Mouse (Mus musculus): ENCODE measurements around the gene Il11. TPM values are rescaled to one million over a fixed set of nuclear protein-coding genes. Genes with fewer than 3 reads are reported as not detected.
"Not testable (repeated sequence)": the region's sequence is repeated elsewhere in the genome, so short reads cannot be mapped to it uniquely, and the experiment has no call there.

Il11 gene
- 0.21 and 0.32 TPM in 2 replicates for polyA plus RNA-seq (2014; fragmentation: Nextera tagmentation; extraction: Ambion mirVana)

- 81% methylated on average over 2 of the region's 2 CpGs for WGBS
- Histone ChIP-seq H3K4me2 (ENCODE audit: low read length) (no peak within 1 kb of the TSS), H3K27me3 (replicated peaks; ENCODE audit: control insufficient read depth, insufficient read depth, low read length) (peaks cover 10% of the 10 kb centered on the region), H3K9ac (ENCODE audit: low read length) (no peak within 1 kb of the TSS), H3K4me1 (ENCODE audit: control insufficient read depth, insufficient read depth, low read length) (no peaks in the 10 kb centered on the region), H3K36me3 (ENCODE audit: control insufficient read depth, insufficient read depth, low read length) (no peaks in the 10 kb centered on the region), H3K4me3 (ENCODE audit: low read depth, low read length) (no peak within 1 kb of the TSS), H3K9me3 (replicated peaks; ENCODE audit: control insufficient read depth, low read length) (no peaks in the 10 kb centered on the region), H3K27ac (ENCODE audit: low read depth, low read length) (no peak within 1 kb of the TSS)
- ATAC-seq, result no peak
- DNase-seq (ENCODE audit: low spot score), result no peak
Measured at GRCm38 (mm10) chr7:4782759-4783158, at the start of gene Il11, which contains the start of gene Tmem190. TSS of gene Il11 (minus strand) at chr7:4782859. TSS of gene Tmem190 (plus strand) at chr7:4782937.

- Histone ChIP-seq H3K27ac (ENCODE audit: low read depth, low read length) (no peak overlapping the region), H3K4me1 (ENCODE audit: control insufficient read depth, insufficient read depth, low read length) (no peaks in the 10 kb centered on the region), H3K4me3 (ENCODE audit: low read depth, low read length) (no peak overlapping the region), H3K9ac (ENCODE audit: low read length) (no peak overlapping the region), H3K4me2 (ENCODE audit: low read length) (no peak overlapping the region), H3K36me3 (ENCODE audit: control insufficient read depth, insufficient read depth, low read length) (peaks cover 10% of the 10 kb centered on the region), H3K27me3 (replicated peaks; ENCODE audit: control insufficient read depth, insufficient read depth, low read length) (no peaks in the 10 kb centered on the region), H3K9me3 (replicated peaks; ENCODE audit: control insufficient read depth, low read length) (no peaks in the 10 kb centered on the region)
- no peak for ATAC-seq
- no peak for DNase-seq (ENCODE audit: low spot score)
- WGBS, result 9% methylated on average over 12 of the region's 12 CpGs
Measured at GRCm38 (mm10) chr7:4830476-4830875, 47.8 kb upstream of the Il11 start.

DNA sequence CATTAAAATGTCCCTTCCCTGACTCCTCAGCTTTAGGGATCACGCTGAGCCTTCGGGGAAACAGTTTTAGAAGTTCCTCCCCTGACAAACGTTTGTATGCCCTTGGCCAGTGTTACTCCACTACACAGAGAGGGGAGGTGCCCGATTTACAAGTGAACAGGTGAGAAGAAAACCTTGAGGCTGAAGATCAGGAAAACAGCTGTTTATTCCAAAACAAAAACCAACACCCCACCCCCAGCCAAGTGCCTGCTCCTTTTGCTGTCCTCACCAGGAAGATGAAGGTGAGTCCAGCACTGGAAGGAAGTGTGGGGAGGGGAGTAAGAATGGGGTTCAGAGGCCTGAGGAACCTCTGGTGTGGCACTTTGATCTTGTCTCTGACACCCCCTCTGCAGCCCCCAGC, 42.7 kb upstream of the Il11 start:
- Histone ChIP-seq H3K4me2 (ENCODE audit: low read length) (no peak overlapping the region), H3K36me3 (ENCODE audit: control insufficient read depth, insufficient read depth, low read length) (peaks cover 10% of the 10 kb centered on the region), H3K9ac (ENCODE audit: low read length) (no peak overlapping the region), H3K9me3 (replicated peaks; ENCODE audit: control insufficient read depth, low read length) (no peaks in the 10 kb centered on the region), H3K27me3 (replicated peaks; ENCODE audit: control insufficient read depth, insufficient read depth, low read length) (no peaks in the 10 kb centered on the region), H3K27ac (ENCODE audit: low read depth, low read length) (no peak overlapping the region), H3K4me3 (ENCODE audit: low read depth, low read length) (no peak overlapping the region), H3K4me1 (ENCODE audit: control insufficient read depth, insufficient read depth, low read length) (no peaks in the 10 kb centered on the region)
- DNase-seq (ENCODE audit: low spot score) (no peak), ATAC-seq (no peak)
- 58% methylated on average over 4 of the region's 4 CpGs for whole genome bisulfite sequencing

- H3K4me2 ChIP-seq (ENCODE audit: low read length), result no peak overlapping the region
- no peak overlapping the region for H3K27ac ChIP-seq (ENCODE audit: low read depth, low read length)
- no peak overlapping the region for H3K9ac ChIP-seq (ENCODE audit: low read length)
- no peaks in the 10 kb centered on the region for H3K36me3 ChIP-seq (ENCODE audit: control insufficient read depth, insufficient read depth, low read length)
- no peaks in the 10 kb centered on the region for H3K27me3 ChIP-seq (replicated peaks; ENCODE audit: control insufficient read depth, insufficient read depth, low read length)
- no peaks in the 10 kb centered on the region for H3K9me3 ChIP-seq (replicated peaks; ENCODE audit: control insufficient read depth, low read length)
- no peaks in the 10 kb centered on the region for H3K4me1 ChIP-seq (ENCODE audit: control insufficient read depth, insufficient read depth, low read length)
- H3K4me3 ChIP-seq (ENCODE audit: low read depth, low read length), result no peak overlapping the region
- 71% methylated on average over 6 of the region's 6 CpGs for WGBS
- no peak for DNase-seq (ENCODE audit: low spot score)
- ATAC-seq, result no peak
Measured at GRCm38 (mm10) chr7:4822162-4822907, 39.7 kb upstream of the Il11 start.

GRCm38 (mm10) chr7:4821690-4822089, 39.0 kb upstream of the Il11 start:
- Histone ChIP-seq H3K27ac (ENCODE audit: low read depth, low read length) (no peak overlapping the region), H3K27me3 (replicated peaks; ENCODE audit: control insufficient read depth, insufficient read depth, low read length) (no peaks in the 10 kb centered on the region), H3K4me3 (ENCODE audit: low read depth, low read length) (no peak overlapping the region), H3K4me2 (ENCODE audit: low read length) (no peak overlapping the region), H3K4me1 (ENCODE audit: control insufficient read depth, insufficient read depth, low read length) (no peaks in the 10 kb centered on the region), H3K9ac (ENCODE audit: low read length) (no peak overlapping the region), H3K36me3 (ENCODE audit: control insufficient read depth, insufficient read depth, low read length) (no peaks in the 10 kb centered on the region), H3K9me3 (replicated peaks; ENCODE audit: control insufficient read depth, low read length) (no peaks in the 10 kb centered on the region)
- DNase-seq (ENCODE audit: low spot score) (no peak), ATAC-seq (no peak)
- 77% methylated on average over 4 of the region's 4 CpGs for WGBS

GRCm38 (mm10) chr7:4820925-4821324, 38.3 kb upstream of the Il11 start:
- not testable (repeated sequence) for H3K4me1 ChIP-seq (ENCODE audit: control insufficient read depth, insufficient read depth, low read length); H3K27ac ChIP-seq (ENCODE audit: low read depth, low read length); H3K4me3 ChIP-seq (ENCODE audit: low read depth, low read length); H3K4me2 ChIP-seq (ENCODE audit: low read length); H3K36me3 ChIP-seq (ENCODE audit: control insufficient read depth, insufficient read depth, low read length); H3K27me3 ChIP-seq (replicated peaks; ENCODE audit: control insufficient read depth, insufficient read depth, low read length); H3K9me3 ChIP-seq (replicated peaks; ENCODE audit: control insufficient read depth, low read length); DNase-seq (ENCODE audit: low spot score); H3K9ac ChIP-seq (ENCODE audit: low read length); ATAC-seq
- WGBS, result 92% methylated on average over 7 of the region's 7 CpGs

DNA sequence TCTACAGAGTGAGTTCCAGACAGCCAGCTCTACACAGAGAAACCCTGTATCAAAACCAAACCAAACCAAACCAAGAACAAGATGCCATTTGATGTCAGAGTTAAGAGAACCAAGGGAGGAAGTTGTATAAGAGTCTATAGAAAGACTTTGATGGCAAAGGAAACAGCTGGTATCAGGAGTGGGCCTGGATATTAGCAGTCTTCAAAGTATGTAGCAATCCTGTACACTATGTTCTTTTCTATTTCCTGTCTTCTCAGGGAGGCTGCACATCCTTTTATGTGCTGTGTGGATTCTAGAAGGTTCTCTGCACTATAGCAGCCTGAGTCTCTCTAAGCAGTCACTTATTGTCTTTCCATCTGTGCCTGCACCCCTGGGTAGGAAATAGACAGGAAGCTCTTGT, 33.9 kb upstream of the Il11 start:
- Histone ChIP-seq H3K9ac (ENCODE audit: low read length) (no peak overlapping the region), H3K4me1 (ENCODE audit: control insufficient read depth, insufficient read depth, low read length) (peaks cover 4% of the 10 kb centered on the region; the same call in 1 of the 2 replicates), H3K4me3 (ENCODE audit: low read depth, low read length) (no peak overlapping the region), H3K27me3 (replicated peaks; ENCODE audit: control insufficient read depth, insufficient read depth, low read length) (no peaks in the 10 kb centered on the region), H3K36me3 (ENCODE audit: control insufficient read depth, insufficient read depth, low read length) (no peaks in the 10 kb centered on the region), H3K4me2 (ENCODE audit: low read length) (no peak overlapping the region), H3K27ac (ENCODE audit: low read depth, low read length) (no peak overlapping the region), H3K9me3 (replicated peaks; ENCODE audit: control insufficient read depth, low read length) (no peaks in the 10 kb centered on the region)
- DNase-seq (ENCODE audit: low spot score) (no peak), ATAC-seq (no peak)

DNA sequence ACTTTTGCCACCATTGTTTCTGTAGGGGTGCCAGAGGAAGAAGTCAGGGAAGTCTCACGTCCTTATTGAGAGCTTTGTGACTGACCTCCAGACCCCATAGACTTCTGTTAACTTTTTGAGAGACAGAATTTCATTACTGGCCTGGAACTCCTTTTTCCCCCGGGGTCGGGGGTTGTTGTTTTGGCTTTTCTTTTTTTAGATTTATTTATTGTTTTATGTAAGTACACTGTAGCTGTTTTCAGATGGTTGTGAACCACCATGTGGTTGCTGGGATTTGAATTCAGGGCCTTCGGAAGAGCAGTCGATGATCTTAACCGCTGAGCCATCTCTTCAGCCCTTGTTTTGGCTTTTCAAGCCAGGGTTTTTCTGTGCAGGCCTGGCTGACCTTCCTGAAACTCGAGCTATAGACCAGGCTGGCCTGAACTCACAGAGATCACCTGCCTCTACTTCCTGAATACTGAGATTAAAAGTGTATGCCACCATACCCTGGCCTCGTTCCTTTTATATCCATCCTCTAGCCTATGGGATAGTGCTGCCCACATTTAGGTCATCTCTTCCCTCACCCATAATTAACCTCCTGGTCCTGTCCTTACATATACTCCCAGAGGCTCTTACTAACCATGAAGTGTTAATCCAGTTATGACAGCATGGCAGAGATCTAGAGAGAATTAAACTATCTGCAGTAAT, 30.6 kb upstream of the Il11 start:
- Histone ChIP-seq H3K27ac (ENCODE audit: low read depth, low read length) (peak overlapping the region; percentile 93; the same call in 1 of the 2 replicates), H3K36me3 (ENCODE audit: control insufficient read depth, insufficient read depth, low read length) (peaks cover 23% of the 10 kb centered on the region), H3K4me1 (ENCODE audit: control insufficient read depth, insufficient read depth, low read length) (peaks cover 20% of the 10 kb centered on the region), H3K27me3 (replicated peaks; ENCODE audit: control insufficient read depth, insufficient read depth, low read length) (no peaks in the 10 kb centered on the region), H3K4me3 (ENCODE audit: low read depth, low read length) (peak overlapping the region; percentile 97), H3K9me3 (replicated peaks; ENCODE audit: control insufficient read depth, low read length) (no peaks in the 10 kb centered on the region), H3K9ac (ENCODE audit: low read length) (peak overlapping the region; percentile 40), H3K4me2 (ENCODE audit: low read length) (peak overlapping the region; percentile 76)
- no peak for ATAC-seq
- no peak for DNase-seq (ENCODE audit: low spot score)
- 27% methylated on average over 8 of the region's 8 CpGs for WGBS

All from forebrain, embryonic 14.5 days (tissue).